Mouse (Mus musculus): ENCODE results near the gene Pax5. TPM values are rescaled to one million over a fixed set of nuclear protein-coding genes. Genes with fewer than 3 reads are reported as not detected.

Pax5 gene
- polyA plus RNA-seq, 1 experiment from 2014 or later, result 0.03 TPM

- WGBS (ENCODE audit: missing documents), result 83% methylated on average over 2 of the region's 5 CpGs
Measured at GRCm38 (mm10) chr4:44538488-44538887, 171.8 kb downstream of the Pax5 start.

GRCm38 (mm10) chr4:44536794-44537193 is 173.5 kb downstream of the Pax5 start:
- Histone ChIP-seq H3K36me3 (ENCODE audit: inconsistent target) (no peaks in the 10 kb centered on the region), H3K27ac (no peak overlapping the region)
- WGBS (ENCODE audit: missing documents), result 80% methylated on average over 3 of the region's 4 CpGs

More at GRCm38 (mm10) chr4:44538488-44538887, 171.8 kb downstream of the Pax5 start:
- Histone ChIP-seq H3K4me3 (ENCODE audit: inconsistent target) (no peak overlapping the region), H3K79me2 (ENCODE audit: inconsistent target) (no peaks in the 10 kb centered on the region), H3K27ac (no peak overlapping the region), H3K36me3 (ENCODE audit: inconsistent target) (no peaks in the 10 kb centered on the region)

GRCm38 (mm10) chr4:44535646-44536045 is 174.6 kb downstream of the Pax5 start:
- Histone ChIP-seq H3K27ac (no peak overlapping the region), H3K4me3 (ENCODE audit: inconsistent target) (no peak overlapping the region), H3K36me3 (ENCODE audit: inconsistent target) (no peaks in the 10 kb centered on the region), H3K79me2 (ENCODE audit: inconsistent target) (no peaks in the 10 kb centered on the region)
- WGBS (ENCODE audit: missing documents), result 90% methylated on average over 4 of the region's 4 CpGs

More at GRCm38 (mm10) chr4:44536794-44537193, 173.5 kb downstream of the Pax5 start:
- Histone ChIP-seq H3K79me2 (ENCODE audit: inconsistent target) (no peaks in the 10 kb centered on the region), H3K4me3 (ENCODE audit: inconsistent target) (no peak overlapping the region)

GRCm38 (mm10) chr4:44533286-44533685 is 177.0 kb downstream of the Pax5 start:
- Histone ChIP-seq H3K79me2 (ENCODE audit: inconsistent target) (no peaks in the 10 kb centered on the region), H3K4me3 (ENCODE audit: inconsistent target) (no peak overlapping the region), H3K36me3 (ENCODE audit: inconsistent target) (no peaks in the 10 kb centered on the region), H3K27ac (no peak overlapping the region)
- 79% methylated on average over 5 of the region's 5 CpGs for WGBS (ENCODE audit: missing documents)

GRCm38 (mm10) chr4:44532731-44533130 is 177.6 kb downstream of the Pax5 start:
- Histone ChIP-seq H3K36me3 (ENCODE audit: inconsistent target) (no peaks in the 10 kb centered on the region), H3K27ac (no peak overlapping the region), H3K4me3 (ENCODE audit: inconsistent target) (no peak overlapping the region), H3K79me2 (ENCODE audit: inconsistent target) (no peaks in the 10 kb centered on the region)
- 60% methylated on average over 5 of the region's 5 CpGs for WGBS (ENCODE audit: missing documents)

GRCm38 (mm10) chr4:44525336-44525735 is 185.0 kb downstream of the Pax5 start:
- 85% methylated on average over 3 of the region's 3 CpGs for WGBS (ENCODE audit: missing documents)
- Histone ChIP-seq H3K27ac (no peak overlapping the region), H3K4me3 (ENCODE audit: inconsistent target) (no peak overlapping the region), H3K79me2 (ENCODE audit: inconsistent target) (no peaks in the 10 kb centered on the region), H3K36me3 (ENCODE audit: inconsistent target) (no peaks in the 10 kb centered on the region)

GRCm38 (mm10) chr4:44518923-44519322 is 191.4 kb downstream of the Pax5 start:
- Histone ChIP-seq H3K4me3 (ENCODE audit: inconsistent target) (no peak overlapping the region), H3K36me3 (ENCODE audit: inconsistent target) (no peaks in the 10 kb centered on the region), H3K79me2 (ENCODE audit: inconsistent target) (no peaks in the 10 kb centered on the region), H3K27ac (no peak overlapping the region)
- 88% methylated on average over 11 of the region's 11 CpGs for WGBS (ENCODE audit: missing documents)

- H3K4me3 ChIP-seq (ENCODE audit: inconsistent target), result no peak overlapping the region
- WGBS (ENCODE audit: missing documents), result 88% methylated on average over 4 of the region's 4 CpGs
- H3K36me3 ChIP-seq (ENCODE audit: inconsistent target), result no peaks in the 10 kb centered on the region
Measured at GRCm38 (mm10) chr4:44513981-44514380, 196.3 kb downstream of the Pax5 start.

GRCm38 (mm10) chr4:44511682-44512081 is 198.6 kb downstream of the Pax5 start:
- H3K27ac ChIP-seq, result no peak overlapping the region
- no peaks in the 10 kb centered on the region for H3K36me3 ChIP-seq (ENCODE audit: inconsistent target)
- 26% methylated on average over 7 of the region's 7 CpGs for WGBS (ENCODE audit: missing documents)
- H3K4me3 ChIP-seq (ENCODE audit: inconsistent target), result no peak overlapping the region
- no peaks in the 10 kb centered on the region for H3K79me2 ChIP-seq (ENCODE audit: inconsistent target)

More at GRCm38 (mm10) chr4:44513981-44514380, 196.3 kb downstream of the Pax5 start:
- Histone ChIP-seq H3K79me2 (ENCODE audit: inconsistent target) (no peaks in the 10 kb centered on the region), H3K27ac (no peak overlapping the region)

- no peaks in the 10 kb centered on the region for H3K36me3 ChIP-seq (ENCODE audit: inconsistent target)
- H3K79me2 ChIP-seq (ENCODE audit: inconsistent target), result no peaks in the 10 kb centered on the region
- 25% methylated on average over 24 of the region's 25 CpGs for WGBS (ENCODE audit: missing documents)
- H3K27ac ChIP-seq, result no peak overlapping the region
- no peak overlapping the region for H3K4me3 ChIP-seq (ENCODE audit: inconsistent target)
Measured at GRCm38 (mm10) chr4:44508386-44509226, 201.7 kb downstream of the Pax5 start.

- no peaks in the 10 kb centered on the region for H3K36me3 ChIP-seq (ENCODE audit: inconsistent target)
- no peaks in the 10 kb centered on the region for H3K79me2 ChIP-seq (ENCODE audit: inconsistent target)
- no peak overlapping the region for H3K4me3 ChIP-seq (ENCODE audit: inconsistent target)
- WGBS (ENCODE audit: missing documents), result 49% methylated on average over 14 of the region's 14 CpGs
- H3K27ac ChIP-seq, result no peak overlapping the region
Measured at GRCm38 (mm10) chr4:44507861-44508260, 202.4 kb downstream of the Pax5 start.

GRCm38 (mm10) chr4:44504998-44505397 is 205.3 kb downstream of the Pax5 start:
- H3K27ac ChIP-seq, result no peak overlapping the region
- 78% methylated on average over 6 of the region's 7 CpGs for WGBS (ENCODE audit: missing documents)
- H3K4me3 ChIP-seq (ENCODE audit: inconsistent target), result no peak overlapping the region
- no peaks in the 10 kb centered on the region for H3K79me2 ChIP-seq (ENCODE audit: inconsistent target)
- H3K36me3 ChIP-seq (ENCODE audit: inconsistent target), result no peaks in the 10 kb centered on the region

GRCm38 (mm10) chr4:44502196-44502867 is 208.0 kb downstream of the Pax5 start:
- 73% methylated on average over 9 of the region's 9 CpGs for whole genome bisulfite sequencing (ENCODE audit: missing documents)

GRCm38 (mm10) chr4:44498156-44498555 is 212.1 kb downstream of the Pax5 start:
- H3K36me3 ChIP-seq (ENCODE audit: inconsistent target), result no peaks in the 10 kb centered on the region
- no peaks in the 10 kb centered on the region for H3K79me2 ChIP-seq (ENCODE audit: inconsistent target)
- H3K4me3 ChIP-seq (ENCODE audit: inconsistent target), result no peak overlapping the region
- no peak overlapping the region for H3K27ac ChIP-seq
- WGBS (ENCODE audit: missing documents), result 86% methylated on average over 5 of the region's 5 CpGs

More at GRCm38 (mm10) chr4:44502196-44502867, 208.0 kb downstream of the Pax5 start:
- Histone ChIP-seq H3K36me3 (ENCODE audit: inconsistent target) (no peaks in the 10 kb centered on the region), H3K79me2 (ENCODE audit: inconsistent target) (no peaks in the 10 kb centered on the region), H3K27ac (no peak overlapping the region), H3K4me3 (ENCODE audit: inconsistent target) (no peak overlapping the region)

GRCm38 (mm10) chr4:44495836-44496235 is 214.5 kb downstream of the Pax5 start:
- H3K27ac ChIP-seq, result no peak overlapping the region
- no peak overlapping the region for H3K4me3 ChIP-seq (ENCODE audit: inconsistent target)
- no peaks in the 10 kb centered on the region for H3K79me2 ChIP-seq (ENCODE audit: inconsistent target)
- no peaks in the 10 kb centered on the region for H3K36me3 ChIP-seq (ENCODE audit: inconsistent target)
- 90% methylated on average over 2 of the region's 2 CpGs for WGBS (ENCODE audit: missing documents)
